16 mouse cellular contexts compared by ENCODE assay signal in genomic region chr5:97847204-97847895, GRCm38 (mm10).
DNase-seq lines count a peak whose midpoint lies in the region; ATAC-seq lines count a peak whose summit lies in the region.
"Had no signal": no experiment of that assay in that cellular context is flagged by ENCODE, and none has a peak within 500 bp of the region (broad histone marks: within the 10 kb centered on the region; RNA-seq: fewer than 3 reads in every experiment).

No protein-coding gene starts in this region.

- ATAC-seq in limb, embryonic 12.5 days (ENCODE audit: insufficient number of reproducible peaks, insufficient read depth, low FRiP score, low TSS enrichment, low read depth) = peak; percentile 56; the same call in 1 of the 2 replicates
- ATAC-seq: midbrain, embryonic 16.5 days had no signal

- peak overlapping the region; percentile 45; the same call in 1 of the 2 replicates for H3K27ac ChIP-seq in limb, embryonic 12.5 days
- H3K27ac ChIP-seq in limb, embryonic 10.5 days = no peak overlapping the region
- H3K27ac ChIP-seq: forebrain, embryonic 12.5 days; left cerebral cortex, adult 2 months; liver, embryonic 15.5 days; neural tube, embryonic 15.5 days had no signal

- no peak overlapping the region for H3K9ac ChIP-seq in limb, embryonic 12.5 days (replicated peaks)
- H3K9ac ChIP-seq: forebrain, embryonic 12.5 days; liver, embryonic 15.5 days; neural tube, embryonic 15.5 days had no signal

- H3K9me3 ChIP-seq in limb, embryonic 12.5 days = no peaks in the 10 kb centered on the region
- no peaks in the 10 kb centered on the region for H3K9me3 ChIP-seq in limb, embryonic 10.5 days (replicated peaks)
- H3K9me3 ChIP-seq: forebrain, embryonic 12.5 days; liver, embryonic 15.5 days; neural tube, embryonic 15.5 days had no signal

- H3K27me3 ChIP-seq in limb, embryonic 12.5 days = no peaks in the 10 kb centered on the region
- no peaks in the 10 kb centered on the region for H3K27me3 ChIP-seq in limb, embryonic 10.5 days (ENCODE audit: low read depth, poor library complexity, severe bottlenecking)
- H3K27me3 ChIP-seq: forebrain, embryonic 12.5 days; liver, embryonic 15.5 days; neural tube, embryonic 15.5 days had no signal

- intact Hi-C loops in heart, postnatal 10 days (cut with DNase I) = no loop called here
- intact Hi-C loops in left cerebral cortex, postnatal 10 days (cut with DNase I) = no loop called here

- no peaks in the 10 kb centered on the region for H3K4me1 ChIP-seq in limb, embryonic 12.5 days (replicated peaks)
- H3K4me1 ChIP-seq in limb, embryonic 10.5 days = no peaks in the 10 kb centered on the region
- H3K4me1 ChIP-seq: forebrain, embryonic 12.5 days; liver, embryonic 15.5 days; neural tube, embryonic 15.5 days had no signal

- DNase-seq in embryo, embryonic 10.5 days (ENCODE audit: low spot score) = peak; percentile 8
- no peak for DNase-seq in embryo, embryonic 9.5 days (ENCODE audit: extremely low spot score)
- no peak for DNase-seq in limb, embryonic 10.5 days (ENCODE audit: low spot score)
- peak; percentile 54 to 61 for DNase-seq in heart, postnatal 10 days
- peak; percentile 12 for DNase-seq in lung, postnatal 14 days
- DNase-seq in layer of hippocampus, postnatal 25 days (ENCODE audit: extremely low spot score in 1 of 2, low spot score in 1 of 2) = no peak
- no peak for DNase-seq in left cerebral cortex, postnatal 10 days (ENCODE audit: extremely low spot score in 1 of 2, low spot score in 2 of 2)
- DNase-seq: kidney, adult 2 months; thymus, adult 2 months had no signal

- no peaks in the 10 kb centered on the region for H3K36me3 ChIP-seq in limb, embryonic 12.5 days
- no peaks in the 10 kb centered on the region for H3K36me3 ChIP-seq in limb, embryonic 10.5 days
- H3K36me3 ChIP-seq: forebrain, embryonic 12.5 days; G1E; liver, embryonic 15.5 days; neural tube, embryonic 15.5 days had no signal

- H3K4me3 ChIP-seq in limb, embryonic 12.5 days (replicated peaks) = no peak overlapping the region
- no peak overlapping the region for H3K4me3 ChIP-seq in limb, embryonic 10.5 days
- H3K4me3 ChIP-seq: forebrain, embryonic 12.5 days; left cerebral cortex, adult 2 months; liver, embryonic 15.5 days; neural tube, embryonic 15.5 days had no signal

- no peak overlapping the region for H3K4me2 ChIP-seq in limb, embryonic 12.5 days
- H3K4me2 ChIP-seq: forebrain, embryonic 12.5 days; liver, embryonic 15.5 days; neural tube, embryonic 15.5 days had no signal

- 67% methylated on average over 10 of the region's 10 CpGs for WGBS in limb, embryonic 12.5 days
- 88% methylated on average over 10 of the region's 10 CpGs for WGBS in limb, embryonic 10.5 days

Comparison
In these comparisons a context has a peak if more than half of its experiments do, and no peak if none do; other contexts are left out.
1. DNase-seq: peak in embryo, embryonic 10.5 days (single experiment), heart, postnatal 10 days (2 of 2) and lung, postnatal 14 days (single experiment); none in embryo, embryonic 9.5 days (single experiment), limb, embryonic 10.5 days (single experiment), layer of hippocampus, postnatal 25 days (0 of 2) and left cerebral cortex, postnatal 10 days (0 of 2).